Mouse (Mus musculus) heart, postnatal 25 days (tissue): ENCODE measurements around the gene Gas7. TPM values are rescaled to one million over a fixed set of nuclear protein-coding genes. Genes with fewer than 3 reads are reported as not detected.

Experiments
- DNase-seq: peaks from one replicate; pipeline ENCODE4 v3.0.0; 2022; ENCODE audit warnings: low spot score
- intact Hi-C: fragments of 180-260 bp; cut with DNase I; formaldehyde crosslinking; loops from one replicate; pipeline ENCODE4 v1.15.1; 2025
- total RNA-seq, 2 experiments: library from RNA; stranded (reverse); gene quantifications; 2 replicates each; pipeline ENCODE4 v1.2.3; 2021

The Gas7 gene
- total RNA-seq, 2 experiments from 2014 or later = 11.0 to 12.5 TPM

- intact Hi-C loops = no loop called here
- DNase-seq = peak; percentile 43
Measured at GRCm38 (mm10) chr11:67482217-67482760, 27.1 kb downstream of the Gas7 start.

- DNase-seq = no peak
- intact Hi-C loops = no loop called here
Measured at GRCm38 (mm10) chr11:67488156-67488555, 32.9 kb downstream of the Gas7 start.

- no peak for DNase-seq
- intact Hi-C loops = no loop called here
Measured at GRCm38 (mm10) chr11:67489647-67490175, 34.5 kb downstream of the Gas7 start.

GRCm38 (mm10) chr11:67496796-67497195 is 41.6 kb downstream of the Gas7 start:
- DNase-seq = no peak
- intact Hi-C loops = no loop called here

- intact Hi-C loops = no loop called here
- DNase-seq = no peak
Measured at GRCm38 (mm10) chr11:67500115-67500514, 44.9 kb downstream of the Gas7 start.

- DNase-seq = no peak
- intact Hi-C loops = no loop called here
Measured at GRCm38 (mm10) chr11:67501468-67502244, 46.4 kb downstream of the Gas7 start.

GRCm38 (mm10) chr11:67509219-67509876 is 54.1 kb downstream of the Gas7 start:
- intact Hi-C loops = no loop called here
- DNase-seq = no peak

- no peak for DNase-seq
- intact Hi-C loops = loop anchor here (5.0 kb wide), 1 partner anchor 136 kb away; no protein-coding TSS in a partner anchor
Measured at GRCm38 (mm10) chr11:67510831-67511230, 55.6 kb downstream of the Gas7 start.

- intact Hi-C loops = loop anchor here (5.0 kb wide), 1 partner anchor 134 kb away; no protein-coding TSS in a partner anchor
- no peak for DNase-seq
Measured at GRCm38 (mm10) chr11:67513001-67513400, 57.8 kb downstream of the Gas7 start.

- intact Hi-C loops = loop anchor here (5.0 kb wide), 1 partner anchor 133 kb away; no protein-coding TSS in a partner anchor
- DNase-seq = no peak
Measured at GRCm38 (mm10) chr11:67514401-67514800, 59.2 kb downstream of the Gas7 start.

GRCm38 (mm10) chr11:67515020-67515911 is 60.0 kb downstream of the Gas7 start:
- peak; percentile 14 for DNase-seq
- intact Hi-C loops = no loop called here

- intact Hi-C loops = no loop called here
Measured at GRCm38 (mm10) chr11:67515912-67516305, 60.7 kb downstream of the Gas7 start.

GRCm38 (mm10) chr11:67517748-67518147 is 62.5 kb downstream of the Gas7 start:
- DNase-seq = no peak
- intact Hi-C loops = no loop called here

More at GRCm38 (mm10) chr11:67515912-67516305, 60.7 kb downstream of the Gas7 start:
- no peak for DNase-seq

GRCm38 (mm10) chr11:67518985-67519384 is 63.7 kb downstream of the Gas7 start:
- no peak for DNase-seq
- intact Hi-C loops = no loop called here

GRCm38 (mm10) chr11:67522671-67523070 is 67.4 kb downstream of the Gas7 start:
- intact Hi-C loops = no loop called here
- DNase-seq = no peak

GRCm38 (mm10) chr11:67523806-67524205 is 68.6 kb downstream of the Gas7 start:
- intact Hi-C loops = no loop called here
- peak; percentile 52 for DNase-seq

GRCm38 (mm10) chr11:67524731-67525130 is 69.5 kb downstream of the Gas7 start:
- intact Hi-C loops = no loop called here
- DNase-seq = no peak

- intact Hi-C loops = no loop called here
Measured at GRCm38 (mm10) chr11:67525841-67526240, 70.6 kb downstream of the Gas7 start.

GRCm38 (mm10) chr11:67526621-67527545 is 71.6 kb downstream of the Gas7 start:
- intact Hi-C loops = no loop called here
- peak; percentile 56 for DNase-seq

More at GRCm38 (mm10) chr11:67525841-67526240, 70.6 kb downstream of the Gas7 start:
- no peak for DNase-seq
